Mouse (Mus musculus) liver, postnatal 0 days (tissue): ENCODE data around the gene Kcna2.

Experiments used
- CTCF ChIP-seq: sonication (generic); IDR thresholded peaks from 2 replicates; pipeline ENCODE4 v1.5.1; 2016; ENCODE audit warnings: antibody characterized with exemption, low read depth
- EP300 ChIP-seq: IDR thresholded peaks from 2 replicates; pipeline ENCODE4 v1.6.1; 2016; ENCODE audit warnings: antibody characterized with exemption, low read depth, mild to moderate bottlenecking

DNA sequence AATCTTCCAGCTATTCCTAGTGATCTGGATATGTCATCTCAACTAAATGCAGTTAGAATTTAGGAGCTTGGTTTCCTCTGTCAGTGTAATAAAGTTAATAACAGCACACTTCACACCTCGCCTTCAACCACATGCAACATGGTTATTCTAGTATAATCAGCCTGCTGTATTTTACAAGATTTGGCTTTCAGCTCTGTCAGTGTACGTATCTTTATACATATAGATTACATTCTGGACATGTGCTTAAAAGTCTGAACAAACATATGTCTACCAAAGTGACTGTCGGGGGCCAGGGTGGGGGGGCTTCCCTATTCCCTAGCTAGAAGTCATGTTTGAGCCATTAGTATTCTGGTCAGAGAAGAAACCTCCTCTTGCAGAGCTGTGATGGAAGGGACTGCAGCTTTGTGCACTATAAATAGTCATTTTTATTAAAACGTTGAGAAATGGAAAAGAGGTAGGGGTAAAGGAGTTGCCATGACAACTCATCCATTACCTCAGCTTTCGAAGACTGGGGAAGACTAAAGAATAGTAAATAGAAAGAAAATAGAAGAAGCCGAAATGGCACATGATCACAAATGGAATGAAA is 35.3 kb upstream of the Kcna2 start:
- TF ChIP-seq CTCF: no peak
- no peak for TF ChIP-seq EP300
